Mouse (Mus musculus) forebrain, embryonic 11.5 days (tissue): ENCODE data around the gene Arhgap21. TPM values are rescaled to one million over a fixed set of nuclear protein-coding genes. Genes with fewer than 3 reads are reported as not detected.
A peak's percentile ranks its signal among the peaks of the same experiment; 100 is the strongest.

Source experiments
- ATAC-seq: fragments of 200-750 bp; cut with Nextera tagmentation; replicated peaks from 2 replicates; pipeline ENCODE4 v1.8.0; 2017; ENCODE audit warnings: moderate TSS enrichment; ENCODE audit not compliant: low FRiP score
- DNase-seq: peaks from one replicate; pipeline ENCODE4 v3.0.0-alpha.2; 2017; ENCODE audit warnings: low spot score
- H3K27ac ChIP-seq: fragments of 300-500 bp; sonication (generic); 2 replicates; pipeline ENCODE4 v1.5.1; 2014; ENCODE audit warnings: low read depth, low read length
- H3K27me3 ChIP-seq: fragments of 300-500 bp; sonication (generic); 2 replicates; pipeline ENCODE4 v1.6.1; 2014; ENCODE audit warnings: mild to moderate bottlenecking, low read length, mixed read lengths; ENCODE audit not compliant: control insufficient read depth, insufficient read depth
- H3K36me3 ChIP-seq: fragments of 300-500 bp; sonication (generic); 2 replicates; pipeline ENCODE4 v1.6.1; 2014; ENCODE audit warnings: mild to moderate bottlenecking, low read length, moderate library complexity, mixed read lengths; ENCODE audit not compliant: control insufficient read depth, insufficient read depth
- H3K4me1 ChIP-seq: fragments of 300-500 bp; sonication (generic); replicated peaks from 2 replicates; pipeline ENCODE4 v1.6.1; 2014; ENCODE audit warnings: low read length, mixed read lengths; ENCODE audit not compliant: control insufficient read depth, insufficient read depth
- H3K4me2 ChIP-seq: fragments of 300-500 bp; sonication (generic); 2 replicates; pipeline ENCODE4 v1.6.1; 2014; ENCODE audit warnings: low read depth, mild to moderate bottlenecking, low read length, moderate library complexity, mixed read lengths; ENCODE audit not compliant: severe bottlenecking
- H3K4me3 ChIP-seq: fragments of 300-500 bp; sonication (generic); 2 replicates; pipeline ENCODE4 v1.5.1; 2014; ENCODE audit warnings: low read depth, low read length
- H3K9ac ChIP-seq: fragments of 300-500 bp; sonication (generic); 2 replicates; pipeline ENCODE4 v1.6.1; 2014; ENCODE audit warnings: low read length
- H3K9me3 ChIP-seq: fragments of 300-500 bp; sonication (generic); 2 replicates; pipeline ENCODE4 v1.6.1; 2016; ENCODE audit warnings: low read length, mixed read lengths; ENCODE audit not compliant: control insufficient read depth
- WGBS: fragments of 180-500 bp; shearing (Covaris S2); extraction: QIAGEN DNeasy Blood & Tissue Kit; methylation state at CpG from one replicate; pipeline ENCODE4 v1.1.7; 2014; 5-methylcytosine and 5-hydroxymethylcytosine counted together
- polyA plus RNA-seq: library from polyadenylated mRNA; unstranded; fragments of >200 nt; fragmentation: Nextera tagmentation; extraction: Ambion mirVana; gene quantifications from 2 replicates; pipeline ENCODE4 v1.2.1, GENCODE M21; 2014

The Arhgap21 gene
- polyA plus RNA-seq, 1 experiment from 2014 or later: 61.2 TPM

- Histone ChIP-seq H3K4me2 (peak overlapping the region; percentile 87), H3K27ac (peak overlapping the region; percentile 99), H3K9ac (peak overlapping the region; percentile 100), H3K4me3 (peak overlapping the region; percentile 93), H3K27me3 (no peaks in the 10 kb centered on the region), H3K9me3 (no peaks in the 10 kb centered on the region), H3K4me1 (peaks cover 7% of the 10 kb centered on the region), H3K36me3 (no peaks in the 10 kb centered on the region)
- DNase-seq (peak; percentile 97), ATAC-seq (peak; percentile 95)
- under 1% methylated on average over 48 of the region's 49 CpGs for WGBS
These were observed 820 bp upstream of the Arhgap21 start for GRCm38 (mm10) chr2:20969201-20970200.

- H3K27me3 ChIP-seq: no peaks in the 10 kb centered on the region
- peak overlapping the region; percentile 93 for H3K4me3 ChIP-seq
- peak overlapping the region; percentile 99 for H3K27ac ChIP-seq
- WGBS: under 1% methylated on average over 55 of the region's 57 CpGs
- no peak for DNase-seq
- no peaks in the 10 kb centered on the region for H3K36me3 ChIP-seq
- peaks cover 16% of the 10 kb centered on the region for H3K4me1 ChIP-seq
- peak overlapping the region; percentile 100 for H3K9ac ChIP-seq
- peak overlapping the region; percentile 87 for H3K4me2 ChIP-seq
- no peak; the same call in 1 of the 2 replicates for ATAC-seq
- H3K9me3 ChIP-seq: no peaks in the 10 kb centered on the region
These were observed 882 bp downstream of the Arhgap21 start for GRCm38 (mm10) chr2:20967646-20968351.

GRCm38 (mm10) chr2:20967101-20967645 is 1.5 kb downstream of the Arhgap21 start:
- H3K9me3 ChIP-seq: no peaks in the 10 kb centered on the region
- peak overlapping the region; percentile 93 for H3K4me3 ChIP-seq
- under 1% methylated on average over 13 of the region's 13 CpGs for WGBS
- no peaks in the 10 kb centered on the region for H3K27me3 ChIP-seq
- peak overlapping the region; percentile 100 for H3K9ac ChIP-seq
- DNase-seq (peak; percentile 70), ATAC-seq (no peak)
- H3K4me2 ChIP-seq: peak overlapping the region; percentile 87
- peaks cover 16% of the 10 kb centered on the region for H3K4me1 ChIP-seq
- peak overlapping the region; percentile 99 for H3K27ac ChIP-seq
- no peaks in the 10 kb centered on the region for H3K36me3 ChIP-seq

- Histone ChIP-seq H3K4me1 (peaks cover 17% of the 10 kb centered on the region), H3K27ac (no peak overlapping the region; the same call in 1 of the 2 replicates), H3K27me3 (no peaks in the 10 kb centered on the region), H3K4me2 (peak overlapping the region; percentile 87), H3K4me3 (peak overlapping the region; percentile 93), H3K36me3 (no peaks in the 10 kb centered on the region), H3K9me3 (no peaks in the 10 kb centered on the region), H3K9ac (peak overlapping the region; percentile 100)
- WGBS: 29% methylated on average over 18 of the region's 18 CpGs
- DNase-seq: no peak
- ATAC-seq: no peak
These were observed 2.2 kb downstream of the Arhgap21 start for GRCm38 (mm10) chr2:20966176-20967100.

GRCm38 (mm10) chr2:20965361-20965760 is 3.3 kb downstream of the Arhgap21 start:
- ATAC-seq (no peak), DNase-seq (no peak)
- Histone ChIP-seq H3K36me3 (no peaks in the 10 kb centered on the region), H3K9me3 (no peaks in the 10 kb centered on the region), H3K9ac (no peak overlapping the region; the same call in 1 of the 2 replicates), H3K4me2 (peak overlapping the region; percentile 87), H3K27me3 (no peaks in the 10 kb centered on the region), H3K4me3 (peak overlapping the region; percentile 93), H3K4me1 (peaks cover 21% of the 10 kb centered on the region), H3K27ac (no peak overlapping the region)
- WGBS: 84% methylated on average over 3 of the region's 3 CpGs

- no peaks in the 10 kb centered on the region for H3K36me3 ChIP-seq
- no peaks in the 10 kb centered on the region for H3K9me3 ChIP-seq
- H3K27me3 ChIP-seq: no peaks in the 10 kb centered on the region
- H3K4me1 ChIP-seq: peaks cover 18% of the 10 kb centered on the region
- H3K9ac ChIP-seq: no peak overlapping the region
- no peak overlapping the region for H3K27ac ChIP-seq
- no peak overlapping the region for H3K4me3 ChIP-seq
- ATAC-seq: no peak
- no peak for DNase-seq
- H3K4me2 ChIP-seq: peak overlapping the region; percentile 6; the same call in 1 of the 2 replicates
These were observed 4.2 kb downstream of the Arhgap21 start for GRCm38 (mm10) chr2:20964461-20964860.

- H3K4me1 ChIP-seq: peaks cover 20% of the 10 kb centered on the region
- ATAC-seq (no peak), DNase-seq (no peak)
- no peaks in the 10 kb centered on the region for H3K36me3 ChIP-seq
- H3K27me3 ChIP-seq: no peaks in the 10 kb centered on the region
- WGBS: 76% methylated on average over 5 of the region's 5 CpGs
- no peak overlapping the region for H3K27ac ChIP-seq
- no peak overlapping the region for H3K4me3 ChIP-seq
- no peak overlapping the region for H3K9ac ChIP-seq
- no peaks in the 10 kb centered on the region for H3K9me3 ChIP-seq
- H3K4me2 ChIP-seq: no peak overlapping the region
These were observed 5.4 kb downstream of the Arhgap21 start for GRCm38 (mm10) chr2:20963226-20963805.
